Mouse (Mus musculus): ENCODE data around the gene Olfr101. TPM values are rescaled to one million over a fixed set of nuclear protein-coding genes. Genes with fewer than 3 reads are reported as not detected.

Gene Olfr101
- total RNA-seq (2021), result not detected

- intact Hi-C loops (cut with DNase I), result no loop called here
- no peak for DNase-seq
These were observed at the start of gene Olfr101 for GRCm38 (mm10) chr17:37304213-37304612. TSS of gene Olfr101 (minus strand) at chr17:37304313.

- intact Hi-C loops (cut with DNase I), result no loop called here
These were observed 35.5 kb upstream of the Olfr101 start, which contains the start of gene Olfr103 for GRCm38 (mm10) chr17:37339598-37339997. TSS of gene Olfr103 (minus strand) at chr17:37339698.

GRCm38 (mm10) chr17:37316954-37317353, 12.8 kb upstream of the Olfr101 start, which contains the start of gene Olfr102:
TSS of gene Olfr102 (minus strand) at chr17:37317054.
- intact Hi-C loops (cut with DNase I), result no loop called here
- DNase-seq, result no peak

More at GRCm38 (mm10) chr17:37339598-37339997, 35.5 kb upstream of the Olfr101 start, which contains the start of gene Olfr103:
- no peak for DNase-seq

GRCm38 (mm10) chr17:37310146-37310699, 6.1 kb upstream of the Olfr101 start:
- DNase-seq, result no peak
- intact Hi-C loops (cut with DNase I), result no loop called here

- intact Hi-C loops (cut with DNase I), result no loop called here
- DNase-seq, result no peak
These were observed 4.4 kb upstream of the Olfr101 start for GRCm38 (mm10) chr17:37308483-37308882.

- no peak for DNase-seq
- intact Hi-C loops (cut with DNase I), result no loop called here
These were observed 20.8 kb downstream of the Olfr101 start, which contains the start of gene Olfr99 for GRCm38 (mm10) chr17:37283360-37283759. TSS of gene Olfr99 (minus strand) at chr17:37283460.

- intact Hi-C loops (cut with DNase I), result no loop called here
- no peak for DNase-seq
These were observed 23.8 kb downstream of the Olfr101 start for GRCm38 (mm10) chr17:37280331-37280730.

GRCm38 (mm10) chr17:37276573-37276972, 27.5 kb downstream of the Olfr101 start:
- intact Hi-C loops (cut with DNase I), result no loop called here
- no peak for DNase-seq

- DNase-seq, result no peak
- intact Hi-C loops (cut with DNase I), result no loop called here
These were observed 28.4 kb downstream of the Olfr101 start for GRCm38 (mm10) chr17:37275626-37276248.

- intact Hi-C loops (cut with DNase I), result no loop called here
- peak; percentile 61 to 69 for DNase-seq
These were observed 33.4 kb downstream of the Olfr101 start for GRCm38 (mm10) chr17:37270702-37271092.

- peak; percentile 94 to 97 for DNase-seq
- intact Hi-C loops (cut with DNase I), result no loop called here
These were observed 33.9 kb downstream of the Olfr101 start, which contains the start of gene H2-M3 for GRCm38 (mm10) chr17:37270058-37270701. TSS of gene H2-M3 (plus strand) at chr17:37270220.

GRCm38 (mm10) chr17:37263626-37264025, 40.5 kb downstream of the Olfr101 start, which contains the start of gene Olfr98:
TSS of gene Olfr98 (minus strand) at chr17:37263749.
- intact Hi-C loops (cut with DNase I), result no loop called here
- no peak for DNase-seq

- intact Hi-C loops (cut with DNase I), result no loop called here
- DNase-seq, result peak in 1 of 2 experiments; percentile 3
These were observed 53.6 kb downstream of the Olfr101 start for GRCm38 (mm10) chr17:37250544-37250943.

GRCm38 (mm10) chr17:37249460-37249859, 54.7 kb downstream of the Olfr101 start:
- DNase-seq, result no peak
- intact Hi-C loops (cut with DNase I), result no loop called here

Other genes starting within 250 kb of the Olfr101 start
- not detected for gene Olfr90, start 215.8 kb downstream of the Olfr101 start, total RNA-seq (2021)
- gene Olfr91, start 206.0 kb downstream of the Olfr101 start, total RNA-seq (2021), result not detected
- not detected for gene Olfr92, start 184.2 kb downstream of the Olfr101 start, total RNA-seq (2021)
- gene Olfr93, start 142.8 kb downstream of the Olfr101 start, total RNA-seq (2021), result not detected
- gene Ubd, start 110.4 kb downstream of the Olfr101 start, total RNA-seq (2021), result not detected
- gene Olfr94, start 103.3 kb downstream of the Olfr101 start, total RNA-seq (2021), result not detected
- gene Olfr95, start 91.2 kb downstream of the Olfr101 start, total RNA-seq (2021), result not detected
- not detected for gene Olfr96, start 84.2 kb downstream of the Olfr101 start, total RNA-seq (2021)
- gene Olfr97, start 67.0 kb downstream of the Olfr101 start, total RNA-seq (2021), result not detected
- not detected for gene Olfr98, start 40.6 kb downstream of the Olfr101 start, total RNA-seq (2021)
- gene H2-M3, start 34.1 kb downstream of the Olfr101 start, total RNA-seq (2021), result 1 to 10 TPM; 2.8 to 3.7 TPM
- gene Olfr99, start 20.9 kb downstream of the Olfr101 start, total RNA-seq (2021), result not detected
- gene Olfr102, start 12.7 kb upstream of the Olfr101 start, total RNA-seq (2021), result not detected
- gene Olfr103, start 35.4 kb upstream of the Olfr101 start, total RNA-seq (2021), result not detected
- not detected for gene Olfr104-ps, start 55.3 kb upstream of the Olfr101 start, total RNA-seq (2021)
- not detected for gene Olfr105-ps, start 74.7 kb upstream of the Olfr101 start, total RNA-seq (2021)
- gene Olfr106-ps, start 86.1 kb upstream of the Olfr101 start, total RNA-seq (2021), result not detected
- not detected for gene Olfr107, start 94.9 kb upstream of the Olfr101 start, total RNA-seq (2021)
- not detected for gene Olfr108, start 141.2 kb upstream of the Olfr101 start, total RNA-seq (2021)
- gene Olfr109, start 154.6 kb upstream of the Olfr101 start, total RNA-seq (2021), result not detected
- not detected for gene H2-M2, start 179.2 kb upstream of the Olfr101 start, total RNA-seq (2021)
- gene Olfr110, start 188.2 kb upstream of the Olfr101 start, total RNA-seq (2021), result not detected
- gene Olfr111, start 203.7 kb upstream of the Olfr101 start, total RNA-seq (2021), result not detected